Mouse (Mus musculus): ENCODE data around the gene Chrnb2. TPM values are rescaled to one million over a fixed set of nuclear protein-coding genes. Genes with fewer than 3 reads are reported as not detected.
"Not testable (repeated sequence)": the region's sequence is repeated elsewhere in the genome, so short reads cannot be mapped to it uniquely, and the experiment has no call there.

Gene Chrnb2
- 18.9 and 21.3 TPM in 2 replicates for polyA plus RNA-seq (2016; fragmentation: Nextera tagmentation; extraction: Ambion mirVana)

GRCm38 (mm10) chr3:89764119-89764724 lies at the start of gene Chrnb2:
TSS of gene Chrnb2 (minus strand) at chr3:89764632.
- Histone ChIP-seq H3K9ac (peak within 1 kb of the TSS; percentile 71), H3K4me1 (peaks cover 39% of the 10 kb centered on the region), H3K4me3 (replicated peaks) (peak within 1 kb of the TSS; percentile 52), H3K27me3 (peaks cover 16% of the 10 kb centered on the region), H3K27ac (peak within 1 kb of the TSS; percentile 80), H3K9me3 (no peaks in the 10 kb centered on the region), H3K36me3 (replicated peaks) (no peaks in the 10 kb centered on the region; the same call in 1 of the 2 replicates), H3K4me2 (peak within 1 kb of the TSS; percentile 57)
- ATAC-seq (ENCODE audit: low FRiP score) = peak; percentile 77
- WGBS = under 1% methylated on average over 36 of the region's 36 CpGs

GRCm38 (mm10) chr3:89814051-89814450 lies 49.6 kb upstream of the Chrnb2 start:
- Histone ChIP-seq H3K4me2 (no peak overlapping the region), H3K27me3 (peaks cover 5% of the 10 kb centered on the region; the same call in 1 of the 2 replicates), H3K9me3 (no peaks in the 10 kb centered on the region), H3K9ac (no peak overlapping the region), H3K4me1 (no peaks in the 10 kb centered on the region), H3K27ac (no peak overlapping the region), H3K36me3 (replicated peaks) (no peaks in the 10 kb centered on the region), H3K4me3 (replicated peaks) (no peak overlapping the region)
- WGBS = 81% methylated on average over 7 of the region's 7 CpGs
- no peak for ATAC-seq (ENCODE audit: low FRiP score)

- no peak overlapping the region for H3K9ac ChIP-seq
- H3K4me1 ChIP-seq = no peaks in the 10 kb centered on the region
- no peak overlapping the region for H3K4me2 ChIP-seq
- 69% methylated on average over 3 of the region's 3 CpGs for WGBS
- peaks cover 5% of the 10 kb centered on the region; the same call in 1 of the 2 replicates for H3K27me3 ChIP-seq
- no peak for ATAC-seq (ENCODE audit: low FRiP score)
- H3K27ac ChIP-seq = no peak overlapping the region
- no peaks in the 10 kb centered on the region for H3K36me3 ChIP-seq (replicated peaks)
- no peaks in the 10 kb centered on the region for H3K9me3 ChIP-seq
- H3K4me3 ChIP-seq (replicated peaks) = no peak overlapping the region
Observed at GRCm38 (mm10) chr3:89812166-89812565, 47.7 kb upstream of the Chrnb2 start.

- Histone ChIP-seq H3K9ac (no peak overlapping the region), H3K4me3 (replicated peaks) (no peak overlapping the region), H3K4me1 (no peaks in the 10 kb centered on the region), H3K9me3 (no peaks in the 10 kb centered on the region), H3K4me2 (no peak overlapping the region), H3K36me3 (replicated peaks) (no peaks in the 10 kb centered on the region), H3K27ac (no peak overlapping the region), H3K27me3 (peaks cover 5% of the 10 kb centered on the region; the same call in 1 of the 2 replicates)
- ATAC-seq (ENCODE audit: low FRiP score) = no peak
Observed at GRCm38 (mm10) chr3:89810841-89811240, 46.4 kb upstream of the Chrnb2 start.

- Histone ChIP-seq H3K27me3 (0 out of 2 replicates have a peak, but pooled peaks cover 5% of the 10 kb centered on the region), H3K4me1 (no peaks in the 10 kb centered on the region), H3K4me3 (replicated peaks) (no peak overlapping the region), H3K9me3 (no peaks in the 10 kb centered on the region), H3K9ac (no peak overlapping the region), H3K36me3 (replicated peaks) (no peaks in the 10 kb centered on the region), H3K4me2 (no peak overlapping the region), H3K27ac (no peak overlapping the region)
- WGBS = 61% methylated on average over 9 of the region's 9 CpGs
- no peak for ATAC-seq (ENCODE audit: low FRiP score)
Observed at GRCm38 (mm10) chr3:89808638-89809037, 44.2 kb upstream of the Chrnb2 start.

- Histone ChIP-seq H3K4me3 (replicated peaks) (no peak overlapping the region), H3K4me2 (no peak overlapping the region), H3K27me3 (0 out of 2 replicates have a peak, but pooled peaks cover 5% of the 10 kb centered on the region), H3K9me3 (no peaks in the 10 kb centered on the region), H3K27ac (no peak overlapping the region), H3K4me1 (no peaks in the 10 kb centered on the region), H3K9ac (no peak overlapping the region), H3K36me3 (replicated peaks) (no peaks in the 10 kb centered on the region)
- ATAC-seq (ENCODE audit: low FRiP score) = no peak
- WGBS = 78% methylated on average over 5 of the region's 5 CpGs
Observed at GRCm38 (mm10) chr3:89807881-89808280, 43.4 kb upstream of the Chrnb2 start.

GRCm38 (mm10) chr3:89807171-89807570 lies 42.7 kb upstream of the Chrnb2 start:
- Histone ChIP-seq H3K9me3 (no peaks in the 10 kb centered on the region), H3K4me3 (replicated peaks) (no peak overlapping the region), H3K9ac (no peak overlapping the region), H3K27ac (no peak overlapping the region), H3K4me2 (no peak overlapping the region), H3K4me1 (no peaks in the 10 kb centered on the region), H3K27me3 (no peaks in the 10 kb centered on the region), H3K36me3 (replicated peaks) (no peaks in the 10 kb centered on the region)
- 98% methylated on average over 3 of the region's 3 CpGs for WGBS
- ATAC-seq (ENCODE audit: low FRiP score) = no peak

GRCm38 (mm10) chr3:89806751-89807150 lies 42.3 kb upstream of the Chrnb2 start:
- Histone ChIP-seq H3K9ac (no peak overlapping the region), H3K4me3 (replicated peaks) (no peak overlapping the region), H3K27ac (no peak overlapping the region), H3K9me3 (no peaks in the 10 kb centered on the region), H3K27me3 (no peaks in the 10 kb centered on the region), H3K4me1 (no peaks in the 10 kb centered on the region), H3K36me3 (replicated peaks) (no peaks in the 10 kb centered on the region), H3K4me2 (no peak overlapping the region)
- no peak for ATAC-seq (ENCODE audit: low FRiP score)
- 91% methylated on average over 2 of the region's 2 CpGs for WGBS

- Histone ChIP-seq H3K9me3 (no peaks in the 10 kb centered on the region), H3K4me1 (no peaks in the 10 kb centered on the region), H3K36me3 (replicated peaks) (no peaks in the 10 kb centered on the region), H3K27me3 (no peaks in the 10 kb centered on the region), H3K9ac (no peak overlapping the region), H3K27ac (no peak overlapping the region), H3K4me2 (no peak overlapping the region), H3K4me3 (replicated peaks) (no peak overlapping the region)
- 71% methylated on average over 4 of the region's 4 CpGs for WGBS
- ATAC-seq (ENCODE audit: low FRiP score) = no peak
Observed at GRCm38 (mm10) chr3:89805179-89805578, 40.7 kb upstream of the Chrnb2 start.

GRCm38 (mm10) chr3:89802876-89803275 lies 38.4 kb upstream of the Chrnb2 start:
- no peak overlapping the region for H3K9ac ChIP-seq
- no peak for ATAC-seq (ENCODE audit: low FRiP score)
- no peak overlapping the region for H3K4me3 ChIP-seq (replicated peaks)
- peaks cover 4% of the 10 kb centered on the region for H3K4me1 ChIP-seq
- H3K27me3 ChIP-seq = no peaks in the 10 kb centered on the region; the same call in 1 of the 2 replicates
- no peak overlapping the region for H3K27ac ChIP-seq
- H3K36me3 ChIP-seq (replicated peaks) = no peaks in the 10 kb centered on the region
- no peak overlapping the region for H3K4me2 ChIP-seq
- H3K9me3 ChIP-seq = no peaks in the 10 kb centered on the region
- WGBS = 63% methylated on average over 15 of the region's 15 CpGs

- Histone ChIP-seq H3K4me1 (peaks cover 4% of the 10 kb centered on the region), H3K9me3 (no peaks in the 10 kb centered on the region), H3K4me3 (replicated peaks) (no peak overlapping the region), H3K9ac (no peak overlapping the region), H3K27me3 (no peaks in the 10 kb centered on the region; the same call in 1 of the 2 replicates), H3K36me3 (replicated peaks) (no peaks in the 10 kb centered on the region), H3K4me2 (no peak overlapping the region), H3K27ac (no peak overlapping the region)
- ATAC-seq (ENCODE audit: low FRiP score) = no peak
- WGBS = 49% methylated on average over 3 of the region's 3 CpGs
Observed at GRCm38 (mm10) chr3:89801507-89801847, 37.0 kb upstream of the Chrnb2 start.

- Histone ChIP-seq H3K27ac (no peak overlapping the region), H3K36me3 (replicated peaks) (no peaks in the 10 kb centered on the region), H3K9me3 (no peaks in the 10 kb centered on the region), H3K27me3 (no peaks in the 10 kb centered on the region; the same call in 1 of the 2 replicates), H3K4me3 (replicated peaks) (no peak overlapping the region), H3K9ac (no peak overlapping the region), H3K4me1 (peaks cover 4% of the 10 kb centered on the region), H3K4me2 (no peak overlapping the region)
- no peak for ATAC-seq (ENCODE audit: low FRiP score)
- 68% methylated on average over 5 of the region's 5 CpGs for WGBS
Observed at GRCm38 (mm10) chr3:89800774-89801506, 36.5 kb upstream of the Chrnb2 start.

GRCm38 (mm10) chr3:89800078-89800477 lies 35.6 kb upstream of the Chrnb2 start:
- WGBS = 24% methylated on average over 3 of the region's 3 CpGs
- H3K4me3 ChIP-seq (replicated peaks); H3K4me1 ChIP-seq; H3K36me3 ChIP-seq (replicated peaks); H3K27me3 ChIP-seq; H3K4me2 ChIP-seq; ATAC-seq (ENCODE audit: low FRiP score); H3K27ac ChIP-seq; H3K9me3 ChIP-seq; H3K9ac ChIP-seq: not testable (repeated sequence)
